19 mouse cellular contexts compared by ENCODE assay signal in the genomic region with DNA sequence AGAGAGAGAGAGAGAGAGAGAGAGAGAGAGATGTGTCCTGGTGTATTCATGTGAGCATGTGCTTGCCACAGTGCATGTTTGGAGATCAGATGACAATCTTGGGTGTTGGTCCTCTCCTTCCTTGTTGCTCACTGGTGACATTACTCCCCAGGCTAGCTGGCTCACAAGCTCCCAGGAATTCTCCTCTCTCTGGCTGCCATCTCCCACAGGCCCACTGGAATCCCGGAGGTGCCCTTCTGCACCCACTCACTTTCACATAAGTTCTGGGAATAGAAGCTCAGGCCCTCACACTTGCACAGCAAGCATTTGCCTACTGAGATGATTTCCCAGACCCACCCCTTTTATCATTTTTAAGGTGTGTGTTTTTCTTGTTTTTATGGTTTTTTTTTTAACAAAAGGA. TPM values are rescaled to one million over a fixed set of nuclear protein-coding genes. Genes with fewer than 3 reads are reported as not detected.
A peak's percentile ranks its signal among the peaks of the same experiment; 100 is the strongest.
DNase-seq lines count a peak whose midpoint lies in the region; ATAC-seq lines count a peak whose summit lies in the region.
"Had no signal": no experiment of that assay in that cellular context is flagged by ENCODE, and none has a peak within 500 bp of the region (broad histone marks: within the 10 kb centered on the region; RNA-seq: fewer than 3 reads in every experiment).

No protein-coding gene starts in this region.

- no peak overlapping the region for H3K27ac ChIP-seq in kidney, embryonic 15.5 days
- H3K27ac ChIP-seq in hindbrain, embryonic 13.5 days: no peak overlapping the region
- H3K27ac ChIP-seq: embryonic facial prominence, embryonic 12.5 days; forebrain, embryonic 15.5 days; heart, embryonic 13.5 days; hindbrain, embryonic 12.5 days; hindbrain, postnatal 0 days had no signal

- no peak overlapping the region for H3K4me2 ChIP-seq in kidney, embryonic 15.5 days
- H3K4me2 ChIP-seq in hindbrain, embryonic 13.5 days: no peak overlapping the region
- H3K4me2 ChIP-seq: embryonic facial prominence, embryonic 12.5 days; forebrain, embryonic 15.5 days; heart, embryonic 13.5 days; hindbrain, embryonic 12.5 days had no signal

- WGBS in kidney, embryonic 15.5 days: 100% methylated on average over 1 of the region's 1 CpGs
- 89% methylated on average over 1 of the region's 1 CpGs for WGBS in hindbrain, embryonic 13.5 days

- no peak overlapping the region for H3K4me3 ChIP-seq in kidney, embryonic 15.5 days (replicated peaks)
- H3K4me3 ChIP-seq in hindbrain, embryonic 13.5 days: no peak overlapping the region
- H3K4me3 ChIP-seq: embryonic facial prominence, embryonic 12.5 days; forebrain, embryonic 15.5 days; heart, embryonic 13.5 days; hindbrain, embryonic 12.5 days had no signal

- H3K36me3 ChIP-seq in kidney, embryonic 15.5 days: no peaks in the 10 kb centered on the region
- H3K36me3 ChIP-seq in hindbrain, embryonic 13.5 days: no peaks in the 10 kb centered on the region
- H3K36me3 ChIP-seq: embryonic facial prominence, embryonic 12.5 days; forebrain, embryonic 15.5 days; heart, embryonic 13.5 days; hindbrain, embryonic 12.5 days had no signal

- H3K27me3 ChIP-seq in kidney, embryonic 15.5 days: no peaks in the 10 kb centered on the region
- H3K27me3 ChIP-seq in hindbrain, embryonic 13.5 days: no peaks in the 10 kb centered on the region
- H3K27me3 ChIP-seq: embryonic facial prominence, embryonic 12.5 days; forebrain, embryonic 15.5 days; heart, embryonic 13.5 days; hindbrain, embryonic 12.5 days had no signal

- no peaks in the 10 kb centered on the region for H3K4me1 ChIP-seq in kidney, embryonic 15.5 days
- H3K4me1 ChIP-seq in hindbrain, embryonic 13.5 days (replicated peaks): no peaks in the 10 kb centered on the region
- H3K4me1 ChIP-seq: embryonic facial prominence, embryonic 12.5 days; forebrain, embryonic 15.5 days; heart, embryonic 13.5 days; hindbrain, embryonic 12.5 days had no signal

- peak; percentile 70 for ATAC-seq in frontal cortex, adult (ENCODE audit: low TSS enrichment)
- ATAC-seq in kidney, embryonic 15.5 days (replicated peaks; ENCODE audit: low FRiP score): no peak
- ATAC-seq in hindbrain, embryonic 13.5 days (ENCODE audit: low FRiP score): no peak
- ATAC-seq: activated CD4-positive, CD25-positive, alpha-beta regulatory T cell, adult 4 months; forebrain, embryonic 15.5 days; hindbrain, postnatal 0 days had no signal

- no peak overlapping the region for H3K9ac ChIP-seq in kidney, embryonic 15.5 days
- H3K9ac ChIP-seq in hindbrain, embryonic 13.5 days: no peak overlapping the region
- H3K9ac ChIP-seq: embryonic facial prominence, embryonic 12.5 days; forebrain, embryonic 15.5 days; heart, embryonic 13.5 days; hindbrain, embryonic 12.5 days had no signal

- no peaks in the 10 kb centered on the region for H3K9me3 ChIP-seq in kidney, embryonic 15.5 days (replicated peaks)
- H3K9me3 ChIP-seq in hindbrain, embryonic 13.5 days: no peaks in the 10 kb centered on the region
- H3K9me3 ChIP-seq: embryonic facial prominence, embryonic 12.5 days; forebrain, embryonic 15.5 days; heart, embryonic 13.5 days; hindbrain, embryonic 12.5 days had no signal

- DNase-seq in frontal cortex, postnatal 25 days (ENCODE audit: low spot score in 2 of 2): no peak
- DNase-seq in kidney, adult 18-20 months: peak; percentile 3
- DNase-seq in right cerebral cortex, adult 2 months (ENCODE audit: low spot score in 2 of 2): peak; percentile 23 to 39
- no peak for DNase-seq in right cerebral cortex, postnatal 4 days
- DNase-seq: adrenal gland, postnatal 36 days; cerebellum, adult 11 months; cerebellum, adult 9-10 months; cerebellum, postnatal 25 days; heart, postnatal 4 days had no signal

RNA-seq across cellular contexts. Expression of gene Fah, which starts 26.8 kb away (rescaled TPM):
- 8.9 and 11.3 TPM in 2 replicates for polyA plus RNA-seq in kidney, embryonic 15.5 days (2015; fragmentation: Nextera tagmentation; extraction: Ambion mirVana)
- polyA plus RNA-seq in hindbrain, embryonic 13.5 days (2015; fragmentation: Nextera tagmentation; extraction: Ambion mirVana): 5.3 and 6.7 TPM in 2 replicates

RNA-seq across cellular contexts. Expression of gene Gm2115, which starts 51.0 kb away (rescaled TPM):
- polyA plus RNA-seq in kidney, embryonic 15.5 days (2015; fragmentation: Nextera tagmentation; extraction: Ambion mirVana): 0.18 and 0.60 TPM in 2 replicates
- polyA plus RNA-seq in hindbrain, embryonic 13.5 days (2015; fragmentation: Nextera tagmentation; extraction: Ambion mirVana): 0.43 and 0.98 TPM in 2 replicates
- polyA plus RNA-seq: heart, postnatal 0 days had no signal

Comparison
In these comparisons a context has a peak if more than half of its experiments do, and no peak if none do; other contexts are left out.
1. DNase-seq: peak in kidney, adult 18-20 months (single experiment) and right cerebral cortex, adult 2 months (2 of 2); none in frontal cortex, postnatal 25 days (0 of 2) and right cerebral cortex, postnatal 4 days (single experiment).